In genomic region chr10:127186451-127186850, GRCm38 (mm10) we compare ENCODE assay signal across 14 mouse cellular contexts. TPM values are rescaled to one million over a fixed set of nuclear protein-coding genes. Genes with fewer than 3 reads are reported as not detected.
DNase-seq lines count a peak whose midpoint lies in the region; ATAC-seq and TF ChIP-seq lines count a peak whose summit lies in the region.
"Had no signal": no experiment of that assay in that cellular context is flagged by ENCODE, and none has a peak within 500 bp of the region (broad histone marks: within the 10 kb centered on the region; RNA-seq: fewer than 3 reads in every experiment).

No protein-coding gene starts in this region.

- ATAC-seq in liver, embryonic 14.5 days (ENCODE audit: insufficient read depth) = no peak
- ATAC-seq in liver, embryonic 12.5 days = no peak
- ATAC-seq in megakaryocyte progenitor cell, adult 5-6 weeks (replicated peaks; ENCODE audit: poor library complexity) = peak; percentile 32
- ATAC-seq: midbrain, embryonic 15.5 days had no signal

- TF ChIP-seq EP300 in liver, embryonic 14.5 days (IDR thresholded peaks at IDR 0.05; ENCODE audit: low read depth) = no peak

- intact Hi-C loops in gastrocnemius, adult 2 months (cut with DNase I) = no loop called here
- intact Hi-C loops in gastrocnemius, postnatal 36 days (cut with DNase I) = no loop called here

- H3K4me1 ChIP-seq in liver, embryonic 14.5 days (replicated peaks; ENCODE audit: control insufficient read depth in 2 of 2, insufficient read depth in 2 of 2, low read length in 1 of 2) = peaks cover 23 to 29% of the 10 kb centered on the region in 2 experiments
- peaks cover 56% of the 10 kb centered on the region for H3K4me1 ChIP-seq in liver, embryonic 12.5 days
- H3K4me1 ChIP-seq in E14TG2a.4 (replicated peaks; ENCODE audit: low read depth, low read length) = peaks cover 88% of the 10 kb centered on the region

- no peak overlapping the region for H3K4me3 ChIP-seq in gastrocnemius, adult 2 months
- H3K4me3 ChIP-seq in liver, embryonic 14.5 days (ENCODE audit: insufficient read depth in 1 of 2, low read depth in 2 of 2, low read length in 2 of 2) = no peak overlapping the region
- no peak overlapping the region for H3K4me3 ChIP-seq in liver, embryonic 12.5 days
- H3K4me3 ChIP-seq in E14TG2a.4 (replicated peaks; ENCODE audit: low read length) = no peak overlapping the region
- H3K4me3 ChIP-seq: midbrain, embryonic 15.5 days had no signal

- H3K9ac ChIP-seq in liver, embryonic 14.5 days (replicated peaks) = no peak overlapping the region
- H3K9ac ChIP-seq in liver, embryonic 12.5 days = no peak overlapping the region
- H3K9ac ChIP-seq: limb, embryonic 12.5 days; midbrain, embryonic 15.5 days had no signal

- 69% methylated on average over 1 of the region's 1 CpGs for whole genome bisulfite sequencing in liver, embryonic 14.5 days (ENCODE audit: insufficient replicate concordance)
- 84% methylated on average over 1 of the region's 1 CpGs for WGBS in liver, embryonic 12.5 days (ENCODE audit: insufficient replicate concordance)

- TF ChIP-seq CTCF in gastrocnemius, adult 2 months (IDR thresholded peaks at IDR 0.05) = peak; percentile 45
- TF ChIP-seq CTCF in liver, embryonic 14.5 days (IDR thresholded peaks at IDR 0.05; ENCODE audit: low read depth) = peak; percentile 80
- peak; percentile 71 for TF ChIP-seq CTCF in E14TG2a.4 (conservative IDR thresholded peaks at IDR 0.05; ENCODE audit: low read length)

- H3K27me3 ChIP-seq in liver, embryonic 14.5 days (ENCODE audit: control insufficient read depth, insufficient read depth, low read length) = no peaks in the 10 kb centered on the region
- peaks cover 35% of the 10 kb centered on the region for H3K27me3 ChIP-seq in liver, embryonic 12.5 days (replicated peaks)
- H3K27me3 ChIP-seq in E14TG2a.4 (ENCODE audit: insufficient read depth, low read length) = peaks cover 13% of the 10 kb centered on the region; the same call in 1 of the 2 replicates

- no peak for DNase-seq in gastrocnemius, adult 2 months
- no peak for DNase-seq in gastrocnemius, postnatal 36 days
- no peak for DNase-seq in liver, embryonic 14.5 days (ENCODE audit: low read depth in 3 of 3, low spot score in 3 of 3)
- no peak for DNase-seq in kidney, adult 18-20 months
- DNase-seq: cerebellum, adult 8-10 months; embryo, embryonic 11 days; kidney, adult 8-10 months; lung, postnatal 10 days; thymus, adult 18-20 months had no signal

- no peak overlapping the region for H3K4me2 ChIP-seq in liver, embryonic 14.5 days (ENCODE audit: low read depth)
- no peak overlapping the region for H3K4me2 ChIP-seq in liver, embryonic 12.5 days

- no peak overlapping the region for H3K27ac ChIP-seq in gastrocnemius, adult 2 months
- H3K27ac ChIP-seq in liver, embryonic 14.5 days = no peak overlapping the region
- H3K27ac ChIP-seq in liver, embryonic 12.5 days = no peak overlapping the region
- H3K27ac ChIP-seq: limb, embryonic 12.5 days; midbrain, embryonic 15.5 days had no signal

- H3K36me3 ChIP-seq in liver, embryonic 14.5 days (replicated peaks; ENCODE audit: control insufficient read depth, insufficient read depth, low read depth) = no peaks in the 10 kb centered on the region
- peaks cover 18% of the 10 kb centered on the region for H3K36me3 ChIP-seq in liver, embryonic 12.5 days
- peaks cover 51% of the 10 kb centered on the region for H3K36me3 ChIP-seq in E14TG2a.4 (ENCODE audit: insufficient read depth, low read length)

- no peaks in the 10 kb centered on the region for H3K9me3 ChIP-seq in liver, embryonic 14.5 days (ENCODE audit: control insufficient read depth, low read length)
- no peaks in the 10 kb centered on the region; the same call in 1 of the 2 replicates for H3K9me3 ChIP-seq in liver, embryonic 12.5 days (replicated peaks)
- H3K9me3 ChIP-seq in E14TG2a.4 (ENCODE audit: low read length) = no peaks in the 10 kb centered on the region
- H3K9me3 ChIP-seq: midbrain, embryonic 15.5 days had no signal

RNA-seq across cellular contexts. Expression of gene Arhgef25, which starts 3.4 kb away (rescaled TPM):
- 1 to 10 TPM; 8.5 to 8.8 TPM for total RNA-seq in gastrocnemius, adult 2 months (2021)
- total RNA-seq in gastrocnemius, postnatal 36 days (2021) = 1 to 10 TPM; 8.3 to 9.4 TPM
- 6.9 and 7.7 TPM in 2 replicates for polyA plus RNA-seq in liver, embryonic 14.5 days (2012; rRNA removed)
- 3.4 and 4.8 TPM in 2 replicates for polyA plus RNA-seq in liver, embryonic 14.5 days (2014; fragmentation: Nextera tagmentation; extraction: Ambion mirVana)
- 14.3 and 17.4 TPM in 2 replicates for polyA plus RNA-seq in liver, embryonic 12.5 days (2016; fragmentation: Nextera tagmentation; extraction: Ambion mirVana)
- total RNA-seq in megakaryocyte progenitor cell, adult 5-6 weeks (2015) = 1.7 and 3.1 TPM in 2 replicates
- 3.0 and 5.3 TPM in 2 replicates for total RNA-seq in megakaryocyte progenitor cell, adult 5-6 weeks (2017)

RNA-seq across cellular contexts. Expression of gene Slc26a10, which starts 6.0 kb away (rescaled TPM):
- total RNA-seq in gastrocnemius, adult 2 months (2021) = 1 to 10 TPM; 4.1 to 5.4 TPM
- 1 to 10 TPM; 4.8 to 5.1 TPM for total RNA-seq in gastrocnemius, postnatal 36 days (2021)
- polyA plus RNA-seq in liver, embryonic 14.5 days (2012; rRNA removed) = 1.5 and 1.7 TPM in 2 replicates
- polyA plus RNA-seq in liver, embryonic 14.5 days (2014; fragmentation: Nextera tagmentation; extraction: Ambion mirVana) = 0.75 and 1.3 TPM in 2 replicates
- 3.0 and 3.6 TPM in 2 replicates for polyA plus RNA-seq in liver, embryonic 12.5 days (2016; fragmentation: Nextera tagmentation; extraction: Ambion mirVana)
- not detected in 2 replicates for total RNA-seq in megakaryocyte progenitor cell, adult 5-6 weeks (2015)
- 0.84 and 0.87 TPM in 2 replicates for total RNA-seq in megakaryocyte progenitor cell, adult 5-6 weeks (2017)

RNA-seq across cellular contexts. Expression of gene Dtx3, which starts 9.1 kb away (rescaled TPM):
- 10 to 100 TPM; 20.8 to 25.6 TPM for total RNA-seq in gastrocnemius, adult 2 months (2021)
- 10 to 100 TPM; 21.2 to 24.6 TPM for total RNA-seq in gastrocnemius, postnatal 36 days (2021)
- 35.9 and 38.6 TPM in 2 replicates for polyA plus RNA-seq in liver, embryonic 14.5 days (2012; rRNA removed)
- polyA plus RNA-seq in liver, embryonic 14.5 days (2014; fragmentation: Nextera tagmentation; extraction: Ambion mirVana) = 11.2 and 15.0 TPM in 2 replicates
- polyA plus RNA-seq in liver, embryonic 12.5 days (2016; fragmentation: Nextera tagmentation; extraction: Ambion mirVana) = 33.2 and 36.9 TPM in 2 replicates
- total RNA-seq in megakaryocyte progenitor cell, adult 5-6 weeks (2015) = 23.8 and 28.0 TPM in 2 replicates
- 18.0 and 19.3 TPM in 2 replicates for total RNA-seq in megakaryocyte progenitor cell, adult 5-6 weeks (2017)

RNA-seq across cellular contexts. Expression of gene B4galnt1, which starts 21.4 kb away (rescaled TPM):
- under 1 TPM; 0.66 to 0.89 TPM for total RNA-seq in gastrocnemius, adult 2 months (2021)
- 1 to 10 TPM in 1 of 2 experiments, under 1 TPM in 1; 0.69 to 1.0 TPM for total RNA-seq in gastrocnemius, postnatal 36 days (2021)
- 9.9 and 10.4 TPM in 2 replicates for polyA plus RNA-seq in liver, embryonic 14.5 days (2012; rRNA removed)
- 14.6 and 17.1 TPM in 2 replicates for polyA plus RNA-seq in liver, embryonic 14.5 days (2014; fragmentation: Nextera tagmentation; extraction: Ambion mirVana)
- 12.6 TPM in 2 replicates for polyA plus RNA-seq in liver, embryonic 12.5 days (2016; fragmentation: Nextera tagmentation; extraction: Ambion mirVana)
- 212 and 219 TPM in 2 replicates for total RNA-seq in megakaryocyte progenitor cell, adult 5-6 weeks (2015)
- total RNA-seq in megakaryocyte progenitor cell, adult 5-6 weeks (2017) = 122 and 139 TPM in 2 replicates

RNA-seq across cellular contexts. Expression of gene Pip4k2c, which starts 24.9 kb away (rescaled TPM):
- 1 to 10 TPM; 7.6 to 7.9 TPM for total RNA-seq in gastrocnemius, adult 2 months (2021)
- total RNA-seq in gastrocnemius, postnatal 36 days (2021) = 1 to 10 TPM; 5.6 to 6.1 TPM
- 28.2 and 31.2 TPM in 2 replicates for polyA plus RNA-seq in liver, embryonic 14.5 days (2012; rRNA removed)
- 25.7 and 31.1 TPM in 2 replicates for polyA plus RNA-seq in liver, embryonic 14.5 days (2014; fragmentation: Nextera tagmentation; extraction: Ambion mirVana)
- polyA plus RNA-seq in liver, embryonic 12.5 days (2016; fragmentation: Nextera tagmentation; extraction: Ambion mirVana) = 44.7 and 50.0 TPM in 2 replicates
- 9.7 and 11.2 TPM in 2 replicates for total RNA-seq in megakaryocyte progenitor cell, adult 5-6 weeks (2015)
- total RNA-seq in megakaryocyte progenitor cell, adult 5-6 weeks (2017) = 11.4 and 12.1 TPM in 2 replicates
